Mouse (Mus musculus) frontal cortex, postnatal 14 days (tissue): ENCODE results near the gene Efcab3.
"Not testable (repeated sequence)": the region's sequence is repeated elsewhere in the genome, so short reads cannot be mapped to it uniquely, and the experiment has no call there.

Source experiments
- DNase-seq, 2 experiments: peaks; one replicate each; pipeline ENCODE4 v3.0.0; 2022; ENCODE audit warnings: low spot score in 2 of 2

Gene Efcab3

DNA sequence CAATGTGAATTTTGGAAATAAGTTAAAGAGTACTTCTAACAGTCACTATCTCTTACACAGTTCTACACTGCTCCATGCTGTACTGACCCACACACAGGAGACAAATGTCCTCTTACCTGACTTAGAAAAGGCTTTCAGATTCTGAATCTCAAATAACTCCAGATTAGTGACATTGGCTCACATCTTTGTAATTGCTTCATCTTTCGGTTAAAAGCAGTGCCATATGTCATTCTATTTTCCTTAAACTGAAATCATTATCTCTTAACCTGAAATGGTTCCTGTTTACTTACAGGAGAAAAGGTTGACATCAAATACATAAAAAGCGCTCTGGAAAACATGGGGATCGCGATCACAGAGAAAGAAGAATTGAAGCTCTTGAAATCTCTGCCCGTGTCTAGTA lies at the start of gene Efcab3:
TSS of gene Efcab3 (plus strand) at position 301 of the 400 bp plus-strand sequence.
- no peak for DNase-seq

DNA sequence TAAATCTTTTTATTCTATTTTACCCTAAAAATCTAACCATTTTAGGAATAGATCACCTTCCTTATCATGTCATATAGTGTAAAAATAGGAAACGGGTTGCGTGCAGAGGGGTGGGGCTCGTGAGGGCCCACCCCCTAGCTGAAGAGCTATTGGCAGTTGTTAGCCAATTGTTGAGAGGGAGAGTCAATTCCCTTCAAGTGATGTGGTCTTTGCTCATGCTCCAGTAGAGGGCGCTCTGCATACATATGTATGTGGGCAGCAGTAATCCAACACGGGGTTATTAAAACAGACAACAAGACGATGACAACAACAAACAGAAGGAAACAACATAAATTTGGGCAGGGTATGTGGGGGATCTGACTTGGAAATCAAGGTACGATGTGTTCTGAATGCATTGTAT lies 42.3 kb upstream of the Efcab3 start:
- no peak for DNase-seq

DNA sequence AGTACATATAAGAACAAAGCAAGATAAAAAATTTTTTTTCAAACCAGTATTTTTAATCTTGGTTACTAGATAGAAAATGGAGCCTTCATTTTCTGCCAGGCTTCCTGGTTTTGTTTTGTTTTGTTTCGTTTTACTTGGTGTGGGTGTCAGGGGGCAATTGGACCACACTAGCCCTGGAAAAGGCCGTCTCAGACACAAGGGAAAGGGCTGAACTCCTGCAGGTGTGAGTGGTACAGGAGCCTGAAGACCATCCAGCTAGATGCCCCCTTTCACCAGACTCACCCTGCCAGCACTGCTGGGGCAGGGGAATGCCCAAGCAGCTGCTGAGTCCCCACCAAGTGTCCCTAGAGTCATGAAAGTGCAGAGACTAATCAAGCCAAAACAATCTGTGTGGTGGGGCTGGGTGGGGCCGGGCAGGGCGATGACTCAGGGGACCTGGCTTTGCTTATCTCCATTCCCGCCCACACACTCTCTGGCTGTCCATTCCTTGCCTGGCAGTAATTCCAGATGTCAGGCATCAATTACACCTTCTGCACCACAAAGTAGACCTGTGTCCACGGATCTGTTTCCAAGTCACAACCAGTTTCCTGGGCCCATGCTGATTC lies 34.5 kb upstream of the Efcab3 start:
- no peak for DNase-seq

DNA sequence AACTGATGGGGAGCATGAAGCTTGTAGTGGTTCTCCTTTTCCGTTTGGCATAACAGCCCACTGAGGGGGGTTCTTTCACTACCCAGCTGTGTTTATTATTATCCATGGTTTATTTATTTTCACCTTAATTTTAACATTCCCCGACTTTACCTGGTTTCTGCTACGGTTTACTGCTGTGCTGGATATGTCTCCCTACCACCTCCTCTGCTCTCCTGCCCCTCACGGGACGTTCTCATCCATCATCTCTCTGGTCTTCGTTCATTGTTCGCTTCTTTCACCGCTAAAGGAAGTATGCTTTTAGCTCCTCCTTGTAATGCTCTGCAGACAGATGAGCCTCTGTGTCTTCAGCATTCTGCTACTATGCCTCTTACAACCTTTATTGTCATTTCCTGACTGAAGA lies 33.9 kb upstream of the Efcab3 start:
- no peak for DNase-seq

DNA sequence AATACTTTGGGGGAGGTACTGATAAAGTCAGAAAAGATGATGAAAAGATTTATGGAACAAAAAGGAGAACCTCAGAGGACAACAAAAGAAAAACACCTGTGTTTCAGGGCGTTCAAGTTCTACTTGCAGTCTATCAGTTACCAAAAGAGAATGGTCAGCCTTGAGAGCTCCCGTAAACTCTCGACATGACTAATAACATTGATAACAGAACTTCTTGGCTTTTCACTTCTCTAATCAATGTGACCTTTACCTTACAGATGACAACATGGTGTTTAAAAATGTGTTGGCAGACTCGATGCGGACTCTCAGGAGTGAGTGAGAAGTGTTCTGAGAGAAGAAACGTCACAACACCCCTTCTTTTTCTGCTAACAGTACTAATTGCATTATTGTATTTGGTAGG lies 33.2 kb upstream of the Efcab3 start:
- DNase-seq, result no peak

DNA sequence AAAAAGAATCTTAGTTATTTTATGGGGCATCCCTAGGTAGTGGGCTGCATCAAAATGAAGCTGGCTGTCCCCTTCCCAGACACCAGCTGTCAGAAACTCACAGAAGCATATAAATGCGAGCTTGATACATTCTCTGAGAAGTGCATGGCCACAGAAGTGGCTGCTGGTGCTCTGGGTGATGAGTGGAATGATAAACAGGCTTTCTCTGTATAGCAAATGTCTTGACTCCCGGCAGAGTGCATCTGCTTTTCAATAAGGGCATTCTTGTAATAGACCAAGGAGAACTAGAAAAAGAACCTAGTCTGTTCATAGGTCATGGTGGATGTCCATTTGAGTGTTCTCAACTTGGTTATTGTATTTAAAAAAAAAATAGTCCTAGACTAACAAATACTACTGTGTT lies 32.3 kb upstream of the Efcab3 start:
- no peak for DNase-seq

DNA sequence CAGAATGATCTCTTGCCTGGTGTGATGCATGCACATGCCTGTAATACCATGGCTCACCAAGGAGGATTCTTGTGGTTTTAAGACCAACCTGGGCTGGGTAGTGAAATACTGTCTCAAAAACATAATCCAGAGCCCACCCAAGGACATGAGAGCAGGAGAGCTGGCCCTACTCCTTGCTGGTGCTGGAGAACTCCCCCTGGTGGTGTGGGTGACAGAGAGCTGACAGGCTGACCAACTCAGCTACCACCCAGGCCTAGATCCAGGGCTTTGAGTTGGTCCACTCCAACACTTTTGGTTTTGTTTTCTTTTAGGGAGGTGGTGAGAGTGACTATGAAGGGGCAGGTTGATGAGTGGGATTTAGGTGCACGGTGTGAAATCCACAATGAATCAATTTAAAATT lies 28.3 kb upstream of the Efcab3 start:
- no peak for DNase-seq

DNA sequence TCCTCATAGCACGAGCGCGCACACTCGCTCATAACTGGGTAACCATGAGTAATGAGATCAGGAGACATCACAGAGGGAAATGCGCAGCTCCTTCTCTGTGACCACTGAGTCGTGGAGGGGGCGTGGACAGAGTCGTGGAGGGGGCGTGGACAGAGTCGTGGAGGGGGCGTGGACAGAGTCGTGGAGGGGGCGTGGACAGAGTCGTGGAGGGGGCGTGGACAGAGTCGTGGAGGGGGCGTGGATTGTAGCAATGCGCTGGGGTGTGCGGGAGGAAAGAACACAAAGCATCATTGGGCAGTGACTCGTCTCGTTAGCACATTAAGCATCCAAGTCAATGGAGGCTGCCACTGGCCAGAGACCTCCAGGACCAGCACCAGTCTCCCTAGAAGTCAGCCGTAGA lies 49.1 kb downstream of the Efcab3 start:
- DNase-seq, result not testable (repeated sequence)

DNA sequence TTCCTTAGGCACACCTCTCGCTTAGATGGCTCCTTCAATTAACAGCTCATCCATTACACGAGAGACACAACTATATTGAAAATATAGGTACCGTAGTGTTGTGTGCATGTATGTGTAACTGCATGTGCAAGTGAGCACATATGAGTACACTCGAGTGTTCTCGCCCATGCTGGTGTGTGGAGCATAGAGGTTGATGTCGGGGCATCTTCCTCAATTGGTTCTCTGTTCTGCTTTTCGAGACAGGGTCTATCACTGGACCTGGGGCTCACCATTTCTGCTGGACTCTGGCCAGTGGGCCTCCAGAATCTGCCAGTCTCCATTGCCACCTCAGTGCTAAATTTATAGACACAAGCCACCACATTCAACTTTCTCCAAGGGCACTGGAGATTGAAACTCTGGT lies 54.4 kb downstream of the Efcab3 start:
- DNase-seq, result no peak

DNA sequence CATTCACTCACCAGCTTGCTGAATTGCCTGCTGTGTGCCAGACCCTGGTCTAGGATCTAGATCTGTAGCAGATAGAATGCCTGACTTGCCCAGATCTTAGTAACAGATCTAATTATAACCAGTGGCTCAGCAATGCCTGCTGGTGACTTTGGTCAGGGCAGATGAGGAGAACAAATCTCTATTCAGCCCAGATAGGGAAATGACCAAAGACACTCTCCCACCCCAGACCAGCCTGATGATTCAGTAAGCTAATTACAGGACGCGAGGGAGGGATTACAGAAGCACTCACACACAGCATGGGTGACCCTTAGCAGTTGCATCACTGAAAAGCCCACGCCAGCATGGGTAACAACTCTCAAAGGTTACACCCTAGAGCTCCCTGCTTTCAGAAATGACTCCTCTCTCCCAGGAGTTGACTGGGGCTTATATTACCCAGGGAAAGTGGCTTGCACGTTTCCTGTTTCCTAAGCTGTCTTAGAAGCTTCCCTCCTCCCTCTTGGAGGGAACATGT lies 57.2 kb downstream of the Efcab3 start:
- no peak for DNase-seq

DNA sequence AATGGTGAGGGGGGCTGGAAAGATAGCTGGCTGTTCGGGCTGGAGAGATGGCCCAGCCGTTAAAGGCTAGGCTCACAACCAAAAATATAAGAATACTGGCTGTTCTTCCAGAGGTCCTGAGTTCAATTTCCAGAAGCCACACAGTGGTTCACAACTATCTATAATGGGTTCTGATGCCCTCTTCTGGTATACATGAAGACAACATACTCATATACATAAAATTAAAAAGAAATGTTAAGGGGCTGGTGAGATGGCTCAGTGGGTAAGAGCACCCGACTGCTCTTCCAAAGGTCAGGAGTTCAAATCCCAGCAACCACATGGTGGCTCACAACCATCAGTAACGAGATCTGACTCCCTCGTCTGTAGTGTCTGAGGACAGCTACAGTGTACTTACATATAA lies 58.4 kb downstream of the Efcab3 start:
- not testable (repeated sequence) for DNase-seq

DNA sequence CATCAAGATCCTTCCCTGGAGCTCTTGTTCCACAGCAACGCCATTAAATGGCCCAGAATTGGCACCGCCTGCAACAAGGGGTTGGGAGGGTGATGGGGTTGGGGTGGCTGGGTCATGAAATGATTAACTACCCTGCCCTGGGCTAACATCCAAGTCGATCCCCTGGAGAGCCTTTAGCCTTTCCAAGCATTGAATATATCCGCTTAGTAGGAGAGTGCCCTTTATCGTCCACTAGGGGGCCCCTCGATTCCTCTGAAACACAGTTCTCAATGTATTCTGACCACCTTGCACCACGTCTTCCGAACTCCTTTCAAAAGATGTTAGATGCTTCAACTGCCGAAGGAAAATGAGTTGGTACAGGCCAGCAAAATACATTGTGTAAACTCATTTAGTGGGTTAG lies 60.6 kb downstream of the Efcab3 start:
- peak in 1 of 2 experiments; percentile 12 for DNase-seq

DNA sequence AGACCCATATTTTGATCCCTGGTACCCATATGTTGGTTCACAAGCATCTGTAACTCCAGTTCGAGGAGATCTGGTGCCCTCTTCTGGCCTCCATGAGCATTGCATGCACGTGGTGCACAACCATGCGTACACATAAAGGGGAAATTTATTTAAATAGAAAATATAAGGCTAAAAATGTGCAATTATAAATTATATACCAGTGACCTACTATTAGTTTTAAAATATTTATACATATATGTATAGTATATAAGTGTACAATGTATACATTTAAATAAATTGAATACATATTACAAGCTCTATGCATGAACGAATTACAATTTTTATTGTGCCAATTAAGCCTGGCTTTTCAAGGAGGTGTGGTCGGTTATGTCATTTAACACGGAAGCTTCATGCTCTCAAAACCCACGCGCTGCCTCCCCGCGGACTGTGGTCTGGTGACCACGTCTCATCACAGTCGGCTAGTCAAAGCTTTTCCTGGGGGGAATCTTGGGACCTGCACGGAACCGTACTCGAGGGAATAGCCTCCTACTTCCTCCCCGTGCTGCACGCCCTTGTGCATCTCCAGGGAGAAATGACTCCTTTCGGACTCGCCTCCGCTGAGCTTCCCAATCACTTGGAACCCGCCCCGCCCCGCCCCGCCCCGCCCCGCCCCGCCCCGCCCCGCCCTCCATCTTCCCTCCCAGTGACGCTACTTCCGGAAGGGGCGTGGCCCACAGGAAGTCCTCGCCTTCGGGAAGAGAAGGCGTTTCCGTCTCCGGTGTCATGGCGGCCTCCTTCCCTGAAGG lies 62.5 kb downstream of the Efcab3 start, which contains the start of gene Mettl2:
TSS of gene Mettl2 (plus strand) at position 691 of the 785 bp plus-strand sequence.
- DNase-seq, result peak; percentile 62 to 74

DNA sequence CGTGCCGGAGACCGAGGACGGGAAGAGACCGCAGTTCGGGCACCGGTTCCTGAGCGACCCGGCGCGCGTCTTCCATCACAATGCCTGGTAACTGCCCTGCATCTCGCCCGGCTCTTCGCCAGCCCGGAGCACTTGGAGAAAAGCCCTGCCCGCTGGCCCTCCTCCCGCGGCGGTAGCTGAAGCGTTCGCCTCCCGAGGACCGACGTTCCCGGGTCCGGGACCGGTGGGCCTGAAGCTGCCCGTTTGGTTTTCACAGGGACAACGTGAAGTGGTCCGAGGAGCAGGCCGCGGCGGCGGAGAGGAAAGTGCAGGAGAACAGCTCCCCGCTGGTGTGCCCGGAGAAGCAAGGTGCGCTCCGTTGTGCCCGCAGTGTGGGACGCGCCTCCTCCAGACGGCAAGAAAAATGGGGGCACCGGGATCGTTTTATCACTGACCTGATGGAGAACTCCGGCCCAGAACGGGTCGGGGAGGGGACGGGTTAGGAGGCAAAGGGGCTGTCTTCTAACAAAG lies 63.2 kb downstream of the Efcab3 start:
- DNase-seq, result no peak

DNA sequence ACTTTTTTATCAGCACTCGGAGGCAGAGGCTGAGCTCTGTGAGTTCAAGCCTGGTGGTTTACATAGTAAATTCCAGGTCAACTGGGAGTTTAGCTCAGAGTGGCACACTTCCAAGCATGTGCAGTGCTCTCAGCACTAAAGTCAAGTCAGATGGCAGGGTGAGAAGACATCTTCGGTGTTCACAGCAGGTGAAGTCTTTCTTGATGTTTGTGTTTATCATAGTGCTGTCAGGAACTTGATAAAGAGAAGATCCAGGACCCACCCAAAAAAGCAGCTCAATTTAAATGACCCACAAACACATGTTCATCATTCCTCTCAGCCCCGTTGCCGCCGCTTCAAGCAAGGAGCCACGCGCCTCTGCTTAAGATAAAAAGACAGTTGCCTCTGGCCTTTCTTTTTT lies 72.3 kb downstream of the Efcab3 start:
- no peak for DNase-seq

DNA sequence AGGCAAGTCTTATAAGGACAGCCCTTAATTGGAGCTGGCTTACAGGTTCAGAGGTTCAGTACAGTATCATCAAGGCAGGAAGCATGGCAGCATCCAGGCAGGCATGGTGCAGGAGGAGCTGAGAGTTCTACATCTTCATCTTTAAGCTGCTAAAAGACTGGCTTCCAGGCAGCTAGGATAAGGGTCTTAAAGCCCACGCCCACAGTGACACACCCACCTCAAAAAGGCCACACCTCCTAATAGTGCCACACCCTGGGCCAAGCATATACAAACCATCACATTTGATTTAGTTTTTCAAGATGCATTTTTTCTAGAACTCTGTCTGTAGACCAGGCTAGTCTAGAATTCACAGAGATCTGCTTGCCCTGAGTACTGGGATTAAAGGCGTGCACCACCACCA lies 73.9 kb downstream of the Efcab3 start:
- not testable (repeated sequence) for DNase-seq

DNA sequence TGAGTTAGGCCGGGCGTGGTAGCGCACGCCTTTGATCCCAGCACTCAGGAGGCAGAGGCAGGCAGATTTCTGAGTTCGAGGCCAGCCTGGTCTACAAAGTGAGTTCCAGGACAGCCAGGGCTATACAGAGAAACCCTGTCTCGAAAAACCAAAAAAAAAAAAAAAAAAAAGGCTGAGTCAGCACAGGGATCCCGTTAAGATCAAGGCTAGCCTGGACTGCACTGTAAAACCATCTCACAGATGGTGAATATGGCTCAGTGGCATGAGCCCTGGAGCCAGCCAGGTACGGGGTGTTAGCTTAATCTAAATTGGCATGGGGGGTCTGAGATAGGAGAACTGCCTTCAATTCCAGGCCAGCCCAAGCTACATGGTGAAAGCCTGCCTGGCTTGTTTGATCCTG lies 77.1 kb downstream of the Efcab3 start:
- not testable (repeated sequence) for DNase-seq

DNA sequence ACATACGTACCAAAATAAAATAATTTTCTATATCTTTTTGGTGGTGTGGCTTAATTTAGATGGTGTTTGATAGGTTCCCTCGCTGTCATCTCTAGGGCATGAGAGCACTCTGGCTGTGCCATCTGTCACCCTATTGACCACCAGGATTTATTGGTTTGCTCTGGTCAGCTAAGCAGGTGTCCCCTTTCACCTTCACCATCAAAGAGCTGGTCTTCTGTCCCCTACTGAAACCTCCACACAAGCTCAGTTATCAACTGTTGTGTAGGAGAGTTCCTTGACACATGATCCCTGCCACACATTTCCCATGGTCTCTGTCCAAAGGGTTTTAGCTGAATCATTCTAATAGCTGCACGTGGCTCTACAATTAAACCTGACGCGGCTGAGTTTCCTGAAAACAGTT lies 77.7 kb downstream of the Efcab3 start:
- DNase-seq, result no peak

DNA sequence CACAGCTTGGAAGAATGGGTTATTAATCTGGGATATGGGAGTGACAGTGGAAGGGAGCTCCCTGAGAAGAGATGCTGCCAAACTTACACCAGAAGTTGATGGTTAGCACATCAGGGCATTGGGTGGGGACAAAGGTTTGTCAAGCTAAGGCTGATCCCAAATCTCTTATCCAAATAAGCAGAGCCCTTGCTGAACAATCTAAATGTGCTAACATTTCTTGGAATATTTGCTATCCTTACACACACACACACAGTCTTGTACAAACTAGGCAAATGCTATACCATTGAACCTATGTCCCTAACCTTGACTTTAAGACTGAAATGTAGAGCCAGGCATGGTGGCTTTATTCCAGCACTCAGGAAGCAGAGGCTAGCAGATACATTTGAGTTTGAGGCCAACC lies 80.2 kb downstream of the Efcab3 start:
- no peak for DNase-seq

DNA sequence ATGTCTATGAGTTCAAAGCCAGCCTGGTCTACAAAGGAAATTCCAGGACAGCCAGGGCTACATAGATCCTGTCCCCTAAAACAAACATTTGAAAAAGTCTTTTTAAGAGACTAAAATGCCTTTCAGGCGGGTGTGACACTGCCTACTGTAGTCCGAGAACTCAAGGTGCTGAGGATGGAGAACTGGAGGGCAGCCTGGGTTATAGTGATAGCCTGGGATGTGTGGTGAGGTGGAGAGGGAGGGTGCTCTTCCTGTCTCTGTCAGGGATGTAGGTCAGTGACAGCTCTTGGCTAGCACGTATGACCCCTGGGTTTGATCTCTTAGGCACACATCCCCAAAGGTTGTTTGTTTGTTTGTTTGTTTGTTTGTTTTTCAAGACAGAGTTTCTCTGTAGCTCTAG lies 80.7 kb downstream of the Efcab3 start:
- DNase-seq, result no peak

DNA sequence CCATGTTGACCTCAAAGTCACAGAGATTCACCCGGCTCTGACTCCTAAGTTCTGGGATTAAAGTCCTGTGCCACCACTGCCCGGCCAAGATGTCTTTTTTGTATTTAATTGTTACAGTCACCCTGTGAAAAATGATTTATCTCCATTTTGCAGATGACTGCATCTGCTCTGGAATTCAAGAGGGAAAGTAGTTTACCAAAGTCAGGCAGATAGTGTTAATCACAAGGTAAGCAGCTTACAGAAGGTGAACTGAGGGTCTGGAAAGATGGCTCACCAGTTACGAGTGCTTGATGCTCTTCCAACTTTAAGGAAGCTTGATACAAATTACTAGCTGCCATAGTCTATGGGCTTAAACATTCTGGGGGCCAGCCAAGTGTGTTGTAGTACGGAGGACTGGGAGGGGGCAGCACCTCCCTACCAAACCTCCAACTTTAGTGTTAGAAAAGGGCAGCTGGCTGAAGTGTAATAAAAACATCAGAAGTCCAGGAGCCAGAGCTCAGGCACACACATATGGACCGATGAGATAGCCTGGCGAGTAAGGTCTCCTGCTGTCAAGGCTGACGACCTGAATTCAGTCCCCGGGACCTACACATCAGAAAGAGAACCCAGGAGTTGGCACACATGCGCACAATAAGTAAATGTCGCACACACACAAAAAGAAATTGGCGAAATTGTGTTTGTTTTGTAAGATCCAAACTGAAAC lies 81.3 kb downstream of the Efcab3 start:
- no peak for DNase-seq

DNA sequence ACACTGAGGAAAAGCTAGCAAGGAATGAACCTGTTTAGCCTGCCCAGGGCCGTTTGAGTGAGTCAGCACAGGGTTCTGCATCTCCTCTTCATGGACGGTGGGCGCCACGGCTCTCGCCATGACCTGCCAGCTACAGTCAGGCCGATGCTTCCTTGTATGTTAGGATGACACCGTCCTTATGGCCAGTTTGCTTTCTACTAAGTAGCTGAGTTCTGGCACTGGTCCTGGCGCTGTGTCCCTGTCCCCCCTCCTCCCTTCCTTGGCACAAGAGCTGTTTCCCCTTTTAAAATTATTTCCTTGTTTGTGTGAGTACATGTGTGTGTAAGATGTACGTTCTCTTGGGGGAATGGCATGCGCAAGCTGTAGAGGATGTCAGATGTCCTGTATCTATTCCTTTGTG lies 81.8 kb downstream of the Efcab3 start:
- no peak for DNase-seq
